Mouse (Mus musculus): ENCODE data around the gene Copg1. TPM values are rescaled to one million over a fixed set of nuclear protein-coding genes. Genes with fewer than 3 reads are reported as not detected.

The Copg1 gene
- 116 and 117 TPM in 2 replicates for polyA plus RNA-seq (2015; fragmentation: Nextera tagmentation; extraction: Ambion mirVana)

DNA sequence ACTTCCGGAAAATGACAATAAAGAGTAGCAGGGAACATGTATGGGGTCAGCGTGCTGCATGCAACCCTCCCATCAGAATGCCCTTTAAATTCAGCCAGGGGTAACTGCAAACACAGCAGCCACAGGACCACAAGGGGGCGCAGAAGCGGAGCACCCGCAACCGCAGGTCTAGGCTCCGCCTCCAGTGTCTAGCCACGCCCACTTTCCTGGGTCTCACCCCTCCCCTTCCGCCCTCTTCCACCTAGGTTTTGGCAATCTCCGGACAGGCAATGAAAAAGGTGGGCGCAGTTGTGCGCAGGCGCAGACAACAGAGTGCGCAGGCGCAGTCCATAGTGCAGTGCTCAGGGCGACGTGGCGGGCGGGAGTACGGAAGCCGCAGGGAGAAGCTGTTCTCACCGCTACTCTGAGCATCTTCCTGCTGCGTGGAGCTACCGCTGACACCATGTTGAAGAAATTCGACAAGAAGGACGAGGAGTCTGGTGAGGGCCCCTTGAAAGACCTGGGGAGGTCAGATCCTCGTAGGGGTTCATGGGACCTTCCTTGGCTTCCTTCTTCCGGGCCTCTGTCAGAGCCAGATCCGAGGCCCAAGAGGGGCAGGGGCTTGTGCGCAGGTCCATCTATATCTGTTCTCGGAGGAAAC, at the start of gene Copg1:
TSS of gene Copg1 (plus strand) at position 221 of the 640 bp plus-strand sequence.
- ATAC-seq (replicated peaks; ENCODE audit: extremely low read depth, insufficient read depth, low FRiP score) = peak; percentile 98
- peak within 1 kb of the TSS; percentile 62 for H3K27ac ChIP-seq (ENCODE audit: low read length)

DNA sequence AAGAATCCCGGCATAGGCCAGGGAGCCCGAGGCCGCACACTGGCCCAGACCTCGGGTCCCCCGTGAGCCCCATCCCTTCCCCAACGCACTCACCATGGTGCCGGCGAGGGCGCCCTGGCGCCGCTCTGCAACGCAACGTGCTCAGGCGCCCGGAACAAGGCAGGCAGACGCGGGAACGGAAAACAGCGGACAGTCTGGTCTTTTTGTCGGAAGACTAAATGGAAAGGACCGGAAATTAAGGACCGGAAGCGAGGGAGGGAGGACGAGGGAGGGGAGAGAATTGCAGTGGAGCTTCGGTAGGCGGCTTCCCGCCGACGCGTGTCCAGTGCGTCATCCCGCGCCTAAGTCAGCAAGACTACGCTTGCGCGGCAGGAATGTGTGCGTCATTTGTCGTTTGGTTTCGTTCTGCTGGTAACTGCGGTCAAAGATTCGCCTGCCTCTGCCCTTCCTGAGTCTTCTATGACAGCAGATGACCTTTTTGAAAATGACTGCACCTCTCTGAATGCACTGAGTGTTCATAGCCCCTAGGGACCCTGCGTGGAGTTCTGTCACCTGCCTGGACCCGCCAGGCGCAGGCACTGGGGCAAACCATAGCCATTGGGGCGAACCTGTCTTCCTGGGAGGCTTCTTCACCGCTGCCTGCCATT, 48.9 kb upstream of the Copg1 start, which contains the start of gene Isy1:
TSS of gene Isy1 (minus strand) at position 248 of the 647 bp plus-strand sequence.
- peaks cover 26% of the 10 kb centered on the region for H3K36me3 ChIP-seq (ENCODE audit: control insufficient read depth, insufficient read depth)
- H3K4me2 ChIP-seq (ENCODE audit: low read depth, low read length) = peak within 1 kb of the TSS; percentile 78
- peak within 1 kb of the TSS; percentile 83 for H3K9ac ChIP-seq (ENCODE audit: low read length)
- H3K9me3 ChIP-seq (replicated peaks; ENCODE audit: control insufficient read depth, low read length) = no peaks in the 10 kb centered on the region
- peaks cover 8% of the 10 kb centered on the region for H3K4me1 ChIP-seq (ENCODE audit: control insufficient read depth, insufficient read depth, low read length)
- peak within 1 kb of the TSS; percentile 81 for H3K4me3 ChIP-seq (ENCODE audit: low read length)
- ATAC-seq (replicated peaks; ENCODE audit: extremely low read depth, insufficient read depth, low FRiP score) = peak; percentile 97
- H3K27ac ChIP-seq (ENCODE audit: low read length) = peak within 1 kb of the TSS; percentile 91
- under 1% methylated on average over 46 of the region's 46 CpGs for WGBS
- H3K27me3 ChIP-seq (ENCODE audit: control insufficient read depth, insufficient read depth, low read length) = no peaks in the 10 kb centered on the region

More for the DNA sequence above, at the start of gene Copg1:
- Histone ChIP-seq H3K4me2 (ENCODE audit: low read depth, low read length) (peak within 1 kb of the TSS; percentile 62), H3K9ac (ENCODE audit: low read length) (peak within 1 kb of the TSS; percentile 77), H3K9me3 (replicated peaks; ENCODE audit: control insufficient read depth, low read length) (no peaks in the 10 kb centered on the region), H3K4me3 (ENCODE audit: low read length) (peak within 1 kb of the TSS; percentile 59), H3K36me3 (ENCODE audit: control insufficient read depth, insufficient read depth) (peaks cover 23% of the 10 kb centered on the region), H3K4me1 (ENCODE audit: control insufficient read depth, insufficient read depth, low read length) (peaks cover 9% of the 10 kb centered on the region), H3K27me3 (ENCODE audit: control insufficient read depth, insufficient read depth, low read length) (no peaks in the 10 kb centered on the region)
- WGBS = under 1% methylated on average over 31 of the region's 31 CpGs

DNA sequence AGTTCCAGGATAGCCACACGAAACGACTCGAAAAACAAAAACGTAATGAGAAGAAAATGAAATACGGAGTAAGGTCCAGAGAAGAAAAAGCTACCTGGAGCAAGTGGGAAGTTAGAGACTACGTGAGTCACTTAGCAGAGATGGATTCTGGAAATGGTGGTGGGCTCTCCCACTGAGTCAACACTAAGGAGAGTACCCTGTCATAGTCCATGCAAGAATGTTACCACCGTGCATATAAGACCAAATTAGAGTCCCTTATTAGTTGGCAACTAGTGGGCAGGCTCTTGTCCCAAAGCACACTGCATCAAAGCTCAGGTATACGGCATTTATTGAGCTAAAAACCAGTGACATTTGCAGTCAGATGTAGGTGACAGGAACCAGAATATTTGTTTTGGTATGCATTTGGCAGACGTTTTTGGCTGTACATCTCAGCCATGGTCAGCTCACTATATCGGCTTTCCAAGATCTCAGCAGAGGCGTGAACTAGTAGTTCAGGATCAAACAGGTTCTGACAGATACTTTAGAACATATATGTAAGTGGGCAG, 47.7 kb upstream of the Copg1 start:
- H3K4me2 ChIP-seq (ENCODE audit: low read depth, low read length) = no peak overlapping the region

DNA sequence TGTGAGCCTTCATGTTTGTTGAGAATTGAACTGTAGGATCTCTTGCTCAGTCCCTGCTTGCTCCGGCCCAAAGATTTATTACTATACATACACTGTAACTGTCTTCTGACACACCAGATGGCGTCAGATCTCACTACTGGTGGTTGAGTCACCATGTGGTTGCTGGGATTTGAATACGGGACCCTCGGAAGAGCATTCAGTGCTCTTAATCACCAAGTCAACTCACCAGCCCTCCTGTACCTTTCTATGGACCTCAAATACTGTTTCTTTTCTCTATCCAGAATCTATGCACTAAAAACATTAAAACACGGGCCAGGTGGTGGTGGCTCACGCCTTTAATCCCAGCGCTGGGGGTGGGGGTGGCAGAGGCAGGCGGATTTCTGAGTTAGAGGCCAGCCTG, 46.0 kb upstream of the Copg1 start:
- H3K27ac ChIP-seq (ENCODE audit: low read length) = no peak overlapping the region
- ATAC-seq (replicated peaks; ENCODE audit: extremely low read depth, insufficient read depth, low FRiP score) = no peak
- H3K4me2 ChIP-seq (ENCODE audit: low read depth, low read length) = no peak overlapping the region
- H3K9me3 ChIP-seq (replicated peaks; ENCODE audit: control insufficient read depth, low read length) = no peaks in the 10 kb centered on the region
- H3K4me3 ChIP-seq (ENCODE audit: low read length) = no peak overlapping the region
- peaks cover 10% of the 10 kb centered on the region for H3K4me1 ChIP-seq (ENCODE audit: control insufficient read depth, insufficient read depth, low read length)
- H3K27me3 ChIP-seq (ENCODE audit: control insufficient read depth, insufficient read depth, low read length) = no peaks in the 10 kb centered on the region
- 79% methylated on average over 8 of the region's 8 CpGs for WGBS
- no peak overlapping the region for H3K9ac ChIP-seq (ENCODE audit: low read length)
- H3K36me3 ChIP-seq (ENCODE audit: control insufficient read depth, insufficient read depth) = peaks cover 34% of the 10 kb centered on the region

More for the DNA sequence above, 47.7 kb upstream of the Copg1 start:
- Histone ChIP-seq H3K27me3 (ENCODE audit: control insufficient read depth, insufficient read depth, low read length) (no peaks in the 10 kb centered on the region), H3K4me3 (ENCODE audit: low read length) (no peak overlapping the region), H3K27ac (ENCODE audit: low read length) (peak overlapping the region; percentile 91; the same call in 1 of the 2 replicates), H3K36me3 (ENCODE audit: control insufficient read depth, insufficient read depth) (peaks cover 27% of the 10 kb centered on the region), H3K9ac (ENCODE audit: low read length) (no peak overlapping the region), H3K4me1 (ENCODE audit: control insufficient read depth, insufficient read depth, low read length) (peaks cover 8% of the 10 kb centered on the region), H3K9me3 (replicated peaks; ENCODE audit: control insufficient read depth, low read length) (no peaks in the 10 kb centered on the region)
- WGBS = 57% methylated on average over 11 of the region's 11 CpGs
- ATAC-seq (replicated peaks; ENCODE audit: extremely low read depth, insufficient read depth, low FRiP score) = no peak

DNA sequence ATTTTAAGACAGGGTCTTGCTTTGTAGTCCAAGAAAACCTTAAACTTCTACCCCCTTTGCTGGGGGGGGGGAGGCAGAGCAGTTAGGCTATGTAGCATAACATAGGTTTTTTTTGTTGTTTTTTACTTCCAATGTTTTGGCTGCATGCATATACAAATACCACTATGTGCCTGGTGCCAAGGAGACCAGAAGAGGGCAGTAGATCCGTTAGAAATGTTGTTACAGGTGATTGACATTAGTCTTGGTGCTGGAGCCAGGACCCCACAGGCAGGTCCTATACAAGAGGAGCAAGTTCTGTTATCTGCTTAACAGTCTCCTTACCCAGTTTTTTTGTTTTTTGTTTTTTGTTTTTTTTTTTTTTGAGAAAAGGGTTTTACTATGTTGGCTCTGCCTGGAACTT, 45.4 kb upstream of the Copg1 start:
- H3K36me3 ChIP-seq (ENCODE audit: control insufficient read depth, insufficient read depth) = peaks cover 34% of the 10 kb centered on the region

DNA sequence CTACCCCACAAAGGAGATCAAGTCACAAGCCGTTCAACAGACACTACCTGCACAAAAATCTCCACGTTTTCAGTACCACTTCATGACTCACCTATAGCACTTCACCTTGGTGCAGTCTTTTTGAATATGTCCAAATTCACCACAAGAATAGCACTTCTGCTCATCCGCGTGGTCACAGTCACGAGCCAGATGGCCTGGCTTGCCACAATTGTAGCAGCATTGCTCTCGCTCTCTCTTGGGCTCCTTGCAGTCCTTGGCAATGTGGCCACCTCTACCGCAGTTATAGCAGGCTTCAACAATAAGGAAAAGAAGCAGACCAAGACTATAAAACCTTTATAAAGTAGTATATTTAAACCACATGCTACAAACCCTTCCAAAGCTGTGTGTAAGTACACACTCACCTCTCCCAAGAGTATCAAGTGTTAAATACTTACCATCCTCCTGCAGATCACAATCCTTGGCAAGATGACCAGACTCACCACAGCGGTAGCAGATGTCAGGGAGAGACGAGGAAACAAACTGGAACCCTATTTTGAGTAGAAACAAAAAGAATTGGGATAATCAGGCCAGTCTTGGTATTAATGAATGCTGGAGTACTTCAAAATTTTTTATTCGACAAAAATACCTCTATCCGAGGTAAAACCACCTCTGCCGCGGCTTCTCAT, 42.5 kb upstream of the Copg1 start:
- no peak for ATAC-seq (replicated peaks; ENCODE audit: extremely low read depth, insufficient read depth, low FRiP score)
- 91% methylated on average over 13 of the region's 13 CpGs for WGBS

More for the DNA sequence above, 45.4 kb upstream of the Copg1 start:
- no peak overlapping the region for H3K4me3 ChIP-seq (ENCODE audit: low read length)
- no peak overlapping the region for H3K27ac ChIP-seq (ENCODE audit: low read length)
- H3K9me3 ChIP-seq (replicated peaks; ENCODE audit: control insufficient read depth, low read length) = no peaks in the 10 kb centered on the region
- H3K9ac ChIP-seq (ENCODE audit: low read length) = no peak overlapping the region
- 19% methylated on average over 1 of the region's 1 CpGs for WGBS
- H3K4me2 ChIP-seq (ENCODE audit: low read depth, low read length) = no peak overlapping the region
- no peaks in the 10 kb centered on the region for H3K27me3 ChIP-seq (ENCODE audit: control insufficient read depth, insufficient read depth, low read length)
- H3K4me1 ChIP-seq (ENCODE audit: control insufficient read depth, insufficient read depth, low read length) = peaks cover 16% of the 10 kb centered on the region
- no peak for ATAC-seq (replicated peaks; ENCODE audit: extremely low read depth, insufficient read depth, low FRiP score)

GRCm38 (mm10) chr6:87846813-87847212, 40.8 kb upstream of the Copg1 start:
- Histone ChIP-seq H3K9ac (ENCODE audit: low read length) (no peak overlapping the region; the same call in 1 of the 2 replicates), H3K27me3 (ENCODE audit: control insufficient read depth, insufficient read depth, low read length) (no peaks in the 10 kb centered on the region), H3K27ac (ENCODE audit: low read length) (no peak overlapping the region), H3K36me3 (ENCODE audit: control insufficient read depth, insufficient read depth) (peaks cover 37% of the 10 kb centered on the region), H3K4me3 (ENCODE audit: low read length) (no peak overlapping the region), H3K4me1 (ENCODE audit: control insufficient read depth, insufficient read depth, low read length) (peaks cover 26% of the 10 kb centered on the region), H3K9me3 (replicated peaks; ENCODE audit: control insufficient read depth, low read length) (no peaks in the 10 kb centered on the region), H3K4me2 (ENCODE audit: low read depth, low read length) (no peak overlapping the region; the same call in 1 of the 2 replicates)
- WGBS = 68% methylated on average over 1 of the region's 1 CpGs
- no peak for ATAC-seq (replicated peaks; ENCODE audit: extremely low read depth, insufficient read depth, low FRiP score)

More for the DNA sequence above, 42.5 kb upstream of the Copg1 start:
- Histone ChIP-seq H3K9me3 (replicated peaks; ENCODE audit: control insufficient read depth, low read length) (no peaks in the 10 kb centered on the region), H3K4me3 (ENCODE audit: low read length) (no peak overlapping the region), H3K4me2 (ENCODE audit: low read depth, low read length) (no peak overlapping the region), H3K9ac (ENCODE audit: low read length) (no peak overlapping the region), H3K4me1 (ENCODE audit: control insufficient read depth, insufficient read depth, low read length) (peaks cover 22% of the 10 kb centered on the region), H3K27me3 (ENCODE audit: control insufficient read depth, insufficient read depth, low read length) (no peaks in the 10 kb centered on the region), H3K36me3 (ENCODE audit: control insufficient read depth, insufficient read depth) (peaks cover 40% of the 10 kb centered on the region), H3K27ac (ENCODE audit: low read length) (no peak overlapping the region)

DNA sequence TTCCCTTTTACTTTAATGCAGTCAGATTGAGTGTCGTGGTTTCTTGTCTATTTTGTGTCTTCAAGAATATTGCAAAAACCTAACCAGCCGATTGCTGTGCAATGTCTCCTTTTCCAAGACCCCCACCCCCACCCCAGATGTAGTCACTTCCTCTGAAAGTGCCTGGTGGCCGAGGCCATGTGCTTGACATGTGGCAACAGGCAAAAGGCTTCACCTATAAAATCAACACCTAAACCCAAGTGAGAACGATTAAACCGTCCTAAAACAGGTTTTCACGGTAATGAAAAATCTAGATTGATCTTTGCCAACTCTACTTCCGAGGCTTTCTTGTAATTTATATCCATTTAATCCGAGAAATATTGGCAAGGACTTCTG, 37.8 kb upstream of the Copg1 start:
- 0% methylated on average over 8 of the region's 8 CpGs for WGBS
- Histone ChIP-seq H3K9ac (ENCODE audit: low read length) (peak overlapping the region; percentile 100), H3K36me3 (ENCODE audit: control insufficient read depth, insufficient read depth) (peaks cover 14% of the 10 kb centered on the region), H3K4me1 (ENCODE audit: control insufficient read depth, insufficient read depth, low read length) (peaks cover 26% of the 10 kb centered on the region), H3K4me3 (ENCODE audit: low read length) (peak overlapping the region; percentile 97), H3K27me3 (ENCODE audit: control insufficient read depth, insufficient read depth, low read length) (no peaks in the 10 kb centered on the region; the same call in 1 of the 2 replicates), H3K27ac (ENCODE audit: low read length) (peak overlapping the region; percentile 88; the same call in 1 of the 2 replicates), H3K9me3 (replicated peaks; ENCODE audit: control insufficient read depth, low read length) (no peaks in the 10 kb centered on the region), H3K4me2 (ENCODE audit: low read depth, low read length) (peak overlapping the region; percentile 91)
- ATAC-seq (replicated peaks; ENCODE audit: extremely low read depth, insufficient read depth, low FRiP score) = no peak
